Mouse (Mus musculus) liver, embryonic 14.5 days (tissue): ENCODE results near the gene Sec1.

Experiments used
- CTCF ChIP-seq: IDR thresholded peaks from 2 replicates; pipeline ENCODE4 v1.5.1; 2016; ENCODE audit warnings: antibody characterized with exemption, low read depth, control low read depth
- EP300 ChIP-seq: IDR thresholded peaks from 2 replicates; pipeline ENCODE4 v1.6.1; 2016; ENCODE audit warnings: antibody characterized with exemption, low read depth

- no peak for TF ChIP-seq EP300
- TF ChIP-seq CTCF, result no peak
Measured at GRCm38 (mm10) chr7:45723301-45723700, 29.1 kb upstream of the Sec1 start.
